Mouse (Mus musculus) megakaryocyte, embryonic 14.5 days (primary cell): ENCODE data around the gene Taok3.

Source experiments
- FLI1 ChIP-seq: IDR thresholded peaks from 2 replicates; pipeline ENCODE4 v1.6.1; 2012; ENCODE audit warnings: low read length, inconsistent platforms, mixed read lengths
- GATA1 ChIP-seq: IDR thresholded peaks from 3 replicates; pipeline ENCODE4 v1.6.1; 2012; ENCODE audit warnings: mixed read lengths, low read length, inconsistent platforms, borderline replicate concordance

DNA sequence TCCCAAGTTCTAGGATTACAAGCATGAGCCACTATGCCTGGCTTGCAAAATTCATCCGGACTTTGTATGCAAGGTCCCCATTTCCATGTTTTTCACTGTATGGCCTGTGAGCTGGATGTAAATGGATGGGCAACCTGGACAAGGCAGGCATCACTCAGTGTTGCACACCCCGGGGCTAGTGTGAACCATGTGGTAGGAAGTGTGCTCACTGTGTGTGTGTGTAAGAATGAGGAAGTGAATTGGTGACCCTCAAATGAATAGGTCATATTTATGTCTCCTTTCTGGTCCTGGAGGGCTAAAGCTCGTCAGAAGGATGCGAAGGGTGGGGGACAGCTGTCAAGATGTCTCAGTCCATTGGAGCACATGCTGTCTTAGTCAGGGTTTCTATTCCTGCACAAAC is 7.1 kb downstream of the Taok3 start:
- TF ChIP-seq FLI1 (no peak), GATA1 (no peak)
